ENCODE assay signal across 8 mouse cellular contexts in genomic region chr8:124098953-124099622, GRCm38 (mm10).
A peak's percentile ranks its signal among the peaks of the same experiment; 100 is the strongest.
DNase-seq lines count a peak whose midpoint lies in the region; ATAC-seq and TF ChIP-seq lines count a peak whose summit lies in the region.

No protein-coding gene starts in this region.

- no peaks in the 10 kb centered on the region for H3K36me3 ChIP-seq in embryonic facial prominence, embryonic 10.5 days (replicated peaks)
- no peaks in the 10 kb centered on the region for H3K36me3 ChIP-seq in hindbrain, postnatal 0 days (ENCODE audit: insufficient read depth, low read length)
- H3K36me3 ChIP-seq in neural tube, embryonic 15.5 days: no peaks in the 10 kb centered on the region

- TF ChIP-seq CTCF in hindbrain, postnatal 0 days (IDR thresholded peaks at IDR 0.05; ENCODE audit: low read depth): no peak

- peak; percentile 18 to 45 for DNase-seq in left cerebral cortex, postnatal 10 days (ENCODE audit: extremely low spot score in 1 of 2, low spot score in 2 of 2)
- DNase-seq in left cerebral cortex, adult 18-20 months (ENCODE audit: low spot score in 2 of 2): no peak
- DNase-seq in embryonic facial prominence, embryonic 10.5 days (ENCODE audit: low spot score): peak; percentile 77
- DNase-seq in hindbrain, postnatal 0 days (ENCODE audit: low spot score): peak; percentile 77
- no peak for DNase-seq in thymus, postnatal 10 days (ENCODE audit: low spot score in 2 of 2)

- peaks cover 19% of the 10 kb centered on the region for H3K4me1 ChIP-seq in embryonic facial prominence, embryonic 10.5 days
- no peaks in the 10 kb centered on the region for H3K4me1 ChIP-seq in hindbrain, postnatal 0 days (ENCODE audit: insufficient read depth, low read length)
- H3K4me1 ChIP-seq in neural tube, embryonic 15.5 days: peaks cover 10% of the 10 kb centered on the region

- H3K9me3 ChIP-seq in embryonic facial prominence, embryonic 10.5 days: no peaks in the 10 kb centered on the region
- no peaks in the 10 kb centered on the region for H3K9me3 ChIP-seq in hindbrain, postnatal 0 days (ENCODE audit: low read length)
- no peaks in the 10 kb centered on the region for H3K9me3 ChIP-seq in neural tube, embryonic 15.5 days (replicated peaks)

- H3K27ac ChIP-seq in embryonic facial prominence, embryonic 10.5 days (replicated peaks): peak overlapping the region; percentile 78
- H3K27ac ChIP-seq in hindbrain, postnatal 0 days: peak overlapping the region; percentile 8; the same call in 1 of the 2 replicates
- H3K27ac ChIP-seq in neural tube, embryonic 15.5 days (replicated peaks): 0 out of 2 replicates have a peak overlapping the region, but pooled peaks have one; percentile 2

- H3K4me2 ChIP-seq in hindbrain, postnatal 0 days (ENCODE audit: low read depth, low read length): no peak overlapping the region
- 0 out of 2 replicates have a peak overlapping the region, but pooled peaks have one; percentile 13 for H3K4me2 ChIP-seq in neural tube, embryonic 15.5 days

- no peaks in the 10 kb centered on the region for H3K27me3 ChIP-seq in embryonic facial prominence, embryonic 10.5 days (replicated peaks; ENCODE audit: low read depth, poor library complexity, severe bottlenecking)
- H3K27me3 ChIP-seq in hindbrain, postnatal 0 days (ENCODE audit: insufficient read depth, low read length): no peaks in the 10 kb centered on the region
- H3K27me3 ChIP-seq in neural tube, embryonic 15.5 days (replicated peaks): no peaks in the 10 kb centered on the region

- intact Hi-C loops in left cerebral cortex, postnatal 10 days (cut with DNase I): no loop called here

- no peak overlapping the region for H3K4me3 ChIP-seq in embryonic facial prominence, embryonic 10.5 days
- no peak overlapping the region for H3K4me3 ChIP-seq in hindbrain, postnatal 0 days (ENCODE audit: low read length)
- H3K4me3 ChIP-seq in neural tube, embryonic 15.5 days (replicated peaks): no peak overlapping the region

- no peak overlapping the region for H3K9ac ChIP-seq in hindbrain, postnatal 0 days (replicated peaks; ENCODE audit: low read length)
- no peak overlapping the region; the same call in 1 of the 2 replicates for H3K9ac ChIP-seq in neural tube, embryonic 15.5 days (replicated peaks)

- 40% methylated on average over 11 of the region's 11 CpGs for WGBS in embryonic facial prominence, embryonic 10.5 days
- WGBS in hindbrain, postnatal 0 days: 16% methylated on average over 11 of the region's 11 CpGs
- WGBS in neural tube, embryonic 15.5 days: 17% methylated on average over 11 of the region's 11 CpGs

- ATAC-seq in hindbrain, postnatal 0 days: peak; percentile 82
- peak; percentile 79 for ATAC-seq in neural tube, embryonic 15.5 days (ENCODE audit: low FRiP score)
- ATAC-seq in megakaryocyte progenitor cell, adult 5-6 weeks (replicated peaks; ENCODE audit: poor library complexity): no peak
- no peak for ATAC-seq in activated CD4-positive, CD25-positive, alpha-beta regulatory T cell, adult 4 months

Comparison
In these comparisons a context has a peak if more than half of its experiments do, and no peak if none do; other contexts are left out.
1. DNase-seq: peak in left cerebral cortex, postnatal 10 days (2 of 2), embryonic facial prominence, embryonic 10.5 days (single experiment) and hindbrain, postnatal 0 days (single experiment); none in left cerebral cortex, adult 18-20 months (0 of 2) and thymus, postnatal 10 days (0 of 2).
2. H3K27ac ChIP-seq: peak in every context shown above with its lines; median percentile 78 in embryonic facial prominence, embryonic 10.5 days; 8 in hindbrain, postnatal 0 days; 2 in neural tube, embryonic 15.5 days.
3. ATAC-seq: peak in hindbrain, postnatal 0 days (single experiment) and neural tube, embryonic 15.5 days (single experiment); none in megakaryocyte progenitor cell, adult 5-6 weeks (single experiment) and activated CD4-positive, CD25-positive, alpha-beta regulatory T cell, adult 4 months (single experiment).